Mouse (Mus musculus) limb, embryonic 11.5 days (tissue): ENCODE results near the gene Il1rapl1. TPM values are rescaled to one million over a fixed set of nuclear protein-coding genes. Genes with fewer than 3 reads are reported as not detected.

Experiments
- ATAC-seq: fragments of 200-750 bp; cut with Nextera tagmentation; 2 replicates; pipeline ENCODE4 v1.8.0; 2017; ENCODE audit warnings: low read depth; ENCODE audit not compliant: insufficient number of reproducible peaks, low FRiP score, low TSS enrichment
- DNase-seq: peaks from one replicate; pipeline ENCODE4 v3.0.0-alpha.2; 2015; ENCODE audit warnings: low spot score
- H3K27ac ChIP-seq: fragments of 300-500 bp; sonication (generic); replicated peaks from 2 replicates; pipeline ENCODE4 v1.5.1; 2014; ENCODE audit warnings: low read depth, mild to moderate bottlenecking, low read length
- H3K27me3 ChIP-seq: fragments of 300-500 bp; sonication (generic); 2 replicates; pipeline ENCODE4 v1.6.1; 2014; ENCODE audit warnings: mild to moderate bottlenecking, low read length, mixed read lengths; ENCODE audit not compliant: control insufficient read depth, insufficient read depth
- H3K36me3 ChIP-seq: fragments of 300-500 bp; sonication (generic); 2 replicates; pipeline ENCODE4 v1.6.1; 2014; ENCODE audit warnings: mild to moderate bottlenecking, low read length, moderate library complexity, mixed read lengths; ENCODE audit not compliant: control insufficient read depth, insufficient read depth
- H3K4me1 ChIP-seq: fragments of 300-500 bp; sonication (generic); 2 replicates; pipeline ENCODE4 v1.6.1; 2014; ENCODE audit warnings: low read length, mixed read lengths; ENCODE audit not compliant: control insufficient read depth, insufficient read depth
- H3K4me2 ChIP-seq: fragments of 300-500 bp; sonication (generic); 2 replicates; pipeline ENCODE4 v1.6.1; 2014; ENCODE audit warnings: low read depth, mild to moderate bottlenecking, moderate library complexity; ENCODE audit not compliant: severe bottlenecking
- H3K4me3 ChIP-seq: fragments of 300-500 bp; sonication (generic); 2 replicates; pipeline ENCODE4 v1.5.1; 2014; ENCODE audit warnings: low read depth, low read length
- H3K9ac ChIP-seq: fragments of 300-500 bp; sonication (generic); 2 replicates; pipeline ENCODE4 v1.6.1; 2014; ENCODE audit warnings: mild to moderate bottlenecking, low read length
- H3K9me3 ChIP-seq: fragments of 300-500 bp; sonication (generic); 2 replicates; pipeline ENCODE4 v1.6.1; 2016; ENCODE audit warnings: low read length; ENCODE audit not compliant: control insufficient read depth
- WGBS: fragments of 180-500 bp; shearing (Covaris S2); extraction: QIAGEN DNeasy Blood & Tissue Kit; methylation state at CpG from one replicate; pipeline ENCODE4 v1.1.7; 2014; 5-methylcytosine and 5-hydroxymethylcytosine counted together
- polyA plus RNA-seq: library from polyadenylated mRNA; unstranded; fragments of >200 nt; fragmentation: Nextera tagmentation; extraction: Ambion mirVana; gene quantifications from 2 replicates; pipeline ENCODE4 v1.2.1, GENCODE M21; 2014

Il1rapl1 gene
- polyA plus RNA-seq, 1 experiment from 2014 or later: 0.29 TPM

GRCm38 (mm10) chrX:88093936-88094569 is 21.4 kb downstream of the Il1rapl1 start:
- no peak overlapping the region for H3K4me3 ChIP-seq
- ATAC-seq: no peak
- H3K4me1 ChIP-seq: no peaks in the 10 kb centered on the region
- H3K9ac ChIP-seq: no peak overlapping the region
- no peaks in the 10 kb centered on the region for H3K27me3 ChIP-seq
- DNase-seq: no peak
- no peaks in the 10 kb centered on the region for H3K9me3 ChIP-seq
- no peak overlapping the region for H3K4me2 ChIP-seq
- H3K27ac ChIP-seq: no peak overlapping the region
- H3K36me3 ChIP-seq: no peaks in the 10 kb centered on the region

DNA sequence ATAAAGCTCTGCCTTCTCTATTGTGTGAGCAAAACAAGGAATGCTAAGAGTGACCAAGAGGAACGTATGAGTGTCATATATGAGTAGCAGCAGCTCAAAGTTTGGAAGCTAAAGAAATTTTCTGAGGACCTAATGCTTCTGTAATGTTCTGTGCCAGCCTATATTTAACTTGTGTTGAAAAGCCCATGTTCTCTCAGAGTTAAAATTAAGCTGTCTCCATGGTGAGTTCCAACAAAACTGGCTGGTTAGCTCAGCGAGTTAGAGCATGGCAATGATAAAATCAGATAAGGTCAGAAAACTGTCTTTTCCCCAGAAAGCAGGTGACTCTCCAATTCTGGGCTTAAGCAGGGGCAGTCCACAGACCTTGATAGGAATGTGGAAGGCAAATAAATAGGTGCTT is 25.6 kb downstream of the Il1rapl1 start:
- Histone ChIP-seq H3K36me3 (no peaks in the 10 kb centered on the region), H3K4me2 (no peak overlapping the region), H3K27ac (no peak overlapping the region), H3K9ac (no peak overlapping the region), H3K4me1 (no peaks in the 10 kb centered on the region), H3K4me3 (no peak overlapping the region), H3K27me3 (no peaks in the 10 kb centered on the region), H3K9me3 (no peaks in the 10 kb centered on the region)
- WGBS: 76% methylated on average over 2 of the region's 2 CpGs
- DNase-seq (no peak), ATAC-seq (no peak)

- ATAC-seq (no peak), DNase-seq (no peak)
- Histone ChIP-seq H3K9ac (no peak overlapping the region), H3K4me3 (no peak overlapping the region), H3K27me3 (no peaks in the 10 kb centered on the region), H3K9me3 (no peaks in the 10 kb centered on the region), H3K36me3 (no peaks in the 10 kb centered on the region), H3K4me1 (no peaks in the 10 kb centered on the region), H3K27ac (no peak overlapping the region), H3K4me2 (no peak overlapping the region)
- 58% methylated on average over 7 of the region's 7 CpGs for WGBS
Observed at GRCm38 (mm10) chrX:88072741-88073419, 42.6 kb downstream of the Il1rapl1 start.

GRCm38 (mm10) chrX:88070368-88070767 is 45.1 kb downstream of the Il1rapl1 start:
- H3K27me3 ChIP-seq: no peaks in the 10 kb centered on the region
- no peaks in the 10 kb centered on the region for H3K4me1 ChIP-seq
- ATAC-seq: no peak
- no peaks in the 10 kb centered on the region for H3K36me3 ChIP-seq
- no peak overlapping the region for H3K4me3 ChIP-seq
- H3K9me3 ChIP-seq: no peaks in the 10 kb centered on the region
- 85% methylated on average over 3 of the region's 3 CpGs for WGBS
- no peak for DNase-seq
- H3K4me2 ChIP-seq: no peak overlapping the region
- no peak overlapping the region for H3K27ac ChIP-seq
- no peak overlapping the region for H3K9ac ChIP-seq

DNA sequence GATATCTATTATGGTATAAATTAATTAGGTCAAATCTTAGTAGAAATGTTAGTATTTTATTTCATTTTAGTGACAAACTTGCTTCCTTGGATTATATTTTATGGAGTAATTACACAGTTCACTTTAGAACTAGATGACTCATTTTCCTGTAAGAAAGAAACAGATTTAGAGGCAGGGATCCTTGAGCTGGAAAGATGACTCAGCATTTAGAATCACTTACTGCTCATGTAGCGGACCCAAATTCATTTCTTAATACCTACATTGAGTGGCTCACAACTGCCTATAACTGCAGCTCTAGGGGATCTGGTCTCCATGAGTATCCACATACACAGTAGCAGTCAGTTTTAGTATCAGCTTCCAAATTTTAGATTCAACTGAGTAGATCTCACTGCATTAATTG is 71.9 kb downstream of the Il1rapl1 start:
- no peak for DNase-seq
- WGBS: 93% methylated on average over 1 of the region's 1 CpGs

GRCm38 (mm10) chrX:88038984-88039383 is 76.5 kb downstream of the Il1rapl1 start:
- Histone ChIP-seq H3K27ac (no peak overlapping the region), H3K4me3 (no peak overlapping the region), H3K9me3 (no peaks in the 10 kb centered on the region), H3K4me1 (no peaks in the 10 kb centered on the region), H3K27me3 (no peaks in the 10 kb centered on the region), H3K4me2 (no peak overlapping the region), H3K9ac (no peak overlapping the region), H3K36me3 (no peaks in the 10 kb centered on the region)
- ATAC-seq: no peak
- no peak for DNase-seq
- 56% methylated on average over 1 of the region's 1 CpGs for WGBS

More for the DNA sequence above, 71.9 kb downstream of the Il1rapl1 start:
- no peak for ATAC-seq
- Histone ChIP-seq H3K9ac (no peak overlapping the region), H3K4me2 (no peak overlapping the region), H3K9me3 (no peaks in the 10 kb centered on the region), H3K27ac (no peak overlapping the region), H3K36me3 (no peaks in the 10 kb centered on the region), H3K4me3 (no peak overlapping the region), H3K4me1 (no peaks in the 10 kb centered on the region), H3K27me3 (no peaks in the 10 kb centered on the region)

DNA sequence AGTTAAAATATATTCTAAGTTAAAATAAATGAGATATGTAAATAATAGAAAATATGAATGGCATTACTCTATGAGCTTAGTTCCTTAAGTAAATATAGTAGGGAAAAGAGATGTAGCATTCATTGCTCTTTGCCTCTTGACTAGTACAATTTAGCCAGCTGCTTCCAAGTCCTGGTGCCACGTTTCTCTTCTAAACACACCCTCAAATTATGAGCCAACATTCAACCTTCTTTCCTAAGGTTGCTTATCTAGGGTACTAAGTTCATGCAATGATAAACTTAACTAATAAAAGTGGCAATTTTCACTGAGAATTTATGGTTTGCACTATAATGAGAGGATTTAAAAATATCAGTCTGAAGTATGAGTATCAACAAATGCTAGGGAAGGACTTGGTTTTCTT is 218.3 kb downstream of the Il1rapl1 start:
- WGBS: 83% methylated on average over 1 of the region's 1 CpGs
- Histone ChIP-seq H3K9ac (no peak overlapping the region), H3K36me3 (no peaks in the 10 kb centered on the region), H3K27me3 (no peaks in the 10 kb centered on the region), H3K4me1 (no peaks in the 10 kb centered on the region), H3K9me3 (no peaks in the 10 kb centered on the region), H3K27ac (no peak overlapping the region), H3K4me3 (no peak overlapping the region), H3K4me2 (no peak overlapping the region)
- DNase-seq: no peak
- ATAC-seq: no peak

DNA sequence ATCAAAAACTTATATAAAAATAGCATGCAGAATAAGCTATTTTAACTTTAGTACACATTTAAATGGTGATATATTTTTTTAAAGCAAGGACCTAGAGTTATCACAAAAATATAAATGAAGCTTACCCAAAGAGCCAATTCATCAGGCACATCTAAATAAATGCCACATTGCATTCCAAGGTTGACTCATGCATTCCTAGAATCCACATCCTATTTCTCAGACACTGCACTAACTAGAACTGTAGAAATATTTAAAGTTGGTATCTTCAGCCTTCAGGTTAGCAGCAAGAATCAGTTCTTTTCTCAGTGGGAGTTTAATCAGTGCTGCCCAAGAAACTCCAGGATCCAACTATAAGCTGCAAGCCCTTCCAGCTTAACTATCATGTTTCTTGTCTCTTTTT is 223.5 kb downstream of the Il1rapl1 start:
- Histone ChIP-seq H3K27me3 (no peaks in the 10 kb centered on the region), H3K9me3 (no peaks in the 10 kb centered on the region), H3K4me1 (no peaks in the 10 kb centered on the region), H3K27ac (no peak overlapping the region), H3K9ac (no peak overlapping the region), H3K36me3 (no peaks in the 10 kb centered on the region), H3K4me2 (no peak overlapping the region), H3K4me3 (no peak overlapping the region)
- no peak for DNase-seq
- no peak for ATAC-seq

DNA sequence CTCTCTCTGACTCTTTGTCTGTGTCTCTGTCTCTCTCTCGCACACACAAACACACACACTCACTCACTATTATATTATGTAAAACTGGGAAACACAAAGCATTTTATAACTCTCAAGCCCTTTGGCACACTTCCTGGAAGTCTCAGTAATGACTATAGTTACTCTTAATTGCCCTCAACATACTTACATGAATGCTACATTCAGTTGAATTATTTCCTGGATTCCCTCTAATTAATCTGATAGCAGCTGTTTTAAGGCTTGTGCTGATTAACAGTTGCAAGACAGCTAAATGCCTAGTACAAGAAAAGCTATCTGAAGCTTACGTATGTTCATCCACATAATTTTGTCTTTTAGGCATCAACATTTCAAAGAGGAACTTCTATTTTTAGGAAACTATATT is 261.3 kb downstream of the Il1rapl1 start:
- no peak overlapping the region for H3K4me3 ChIP-seq
- no peaks in the 10 kb centered on the region for H3K4me1 ChIP-seq
- no peak overlapping the region for H3K27ac ChIP-seq
- H3K9me3 ChIP-seq: no peaks in the 10 kb centered on the region
- H3K36me3 ChIP-seq: no peaks in the 10 kb centered on the region
- H3K27me3 ChIP-seq: no peaks in the 10 kb centered on the region
- no peak for ATAC-seq
- no peak for DNase-seq
- no peak overlapping the region for H3K9ac ChIP-seq
- H3K4me2 ChIP-seq: no peak overlapping the region
- 81% methylated on average over 2 of the region's 2 CpGs for WGBS
